Mouse (Mus musculus) right cerebral cortex, postnatal 4 days (tissue): Measurements from ENCODE around the gene Taf5l.
"Not testable (repeated sequence)": the region's sequence is repeated elsewhere in the genome, so short reads cannot be mapped to it uniquely, and the experiment has no call there.

Experiments
- DNase-seq: peaks from one replicate; pipeline ENCODE4 v3.0.0-alpha.2; 2022

Taf5l gene

DNA sequence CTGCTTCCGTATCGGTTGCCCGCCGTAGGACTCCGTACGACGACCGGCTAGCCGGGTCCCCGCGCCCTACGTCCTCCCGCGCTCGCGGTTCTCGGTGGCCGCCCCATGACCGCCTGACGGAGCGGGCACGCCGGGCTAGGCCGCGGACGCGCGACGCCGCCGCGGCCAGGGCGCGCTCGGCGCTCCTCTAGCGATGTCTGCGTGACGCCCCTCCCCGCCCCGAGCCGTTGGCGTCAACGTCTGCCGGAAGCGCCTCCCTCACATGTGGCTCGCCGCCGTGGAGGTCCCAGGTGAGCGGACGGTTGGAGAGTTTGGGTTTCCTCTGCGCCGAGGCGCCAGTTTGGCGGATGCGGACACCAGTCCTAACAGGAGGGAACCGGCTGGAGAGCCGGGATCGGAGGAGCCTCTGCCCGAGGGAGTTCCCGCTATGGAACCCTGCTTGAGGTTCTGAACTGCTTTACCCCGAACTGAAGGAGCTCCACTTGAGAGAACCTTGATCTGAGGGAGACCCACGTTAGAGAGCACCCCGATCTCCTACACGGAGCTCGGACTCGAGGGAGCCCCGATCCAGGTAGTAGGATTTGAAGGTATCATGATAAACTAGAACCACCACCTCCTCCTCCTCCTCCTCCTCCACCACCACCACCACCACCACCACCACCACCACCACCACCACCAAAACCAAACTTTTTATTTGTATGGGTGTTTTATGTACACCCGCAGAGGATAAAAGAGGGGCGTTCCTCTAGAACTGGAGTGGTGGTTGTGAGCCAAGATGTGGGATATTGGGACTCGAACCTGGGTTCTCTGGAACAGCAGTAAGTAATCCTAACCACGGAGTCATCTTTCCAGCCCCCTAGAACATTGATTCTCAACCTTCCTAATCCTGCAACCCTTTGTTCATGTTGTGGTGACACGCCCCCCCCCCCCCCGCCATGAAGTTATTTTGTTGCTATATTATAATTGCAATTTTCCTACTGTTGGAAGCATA, at the start of gene Taf5l, which contains the start of gene Urb2:
TSS of gene Taf5l (minus strand) at position 161 of the 991 bp plus-strand sequence.
TSS of gene Urb2 (plus strand) at position 272 of the 991 bp plus-strand sequence.
- DNase-seq = peak; percentile 88

DNA sequence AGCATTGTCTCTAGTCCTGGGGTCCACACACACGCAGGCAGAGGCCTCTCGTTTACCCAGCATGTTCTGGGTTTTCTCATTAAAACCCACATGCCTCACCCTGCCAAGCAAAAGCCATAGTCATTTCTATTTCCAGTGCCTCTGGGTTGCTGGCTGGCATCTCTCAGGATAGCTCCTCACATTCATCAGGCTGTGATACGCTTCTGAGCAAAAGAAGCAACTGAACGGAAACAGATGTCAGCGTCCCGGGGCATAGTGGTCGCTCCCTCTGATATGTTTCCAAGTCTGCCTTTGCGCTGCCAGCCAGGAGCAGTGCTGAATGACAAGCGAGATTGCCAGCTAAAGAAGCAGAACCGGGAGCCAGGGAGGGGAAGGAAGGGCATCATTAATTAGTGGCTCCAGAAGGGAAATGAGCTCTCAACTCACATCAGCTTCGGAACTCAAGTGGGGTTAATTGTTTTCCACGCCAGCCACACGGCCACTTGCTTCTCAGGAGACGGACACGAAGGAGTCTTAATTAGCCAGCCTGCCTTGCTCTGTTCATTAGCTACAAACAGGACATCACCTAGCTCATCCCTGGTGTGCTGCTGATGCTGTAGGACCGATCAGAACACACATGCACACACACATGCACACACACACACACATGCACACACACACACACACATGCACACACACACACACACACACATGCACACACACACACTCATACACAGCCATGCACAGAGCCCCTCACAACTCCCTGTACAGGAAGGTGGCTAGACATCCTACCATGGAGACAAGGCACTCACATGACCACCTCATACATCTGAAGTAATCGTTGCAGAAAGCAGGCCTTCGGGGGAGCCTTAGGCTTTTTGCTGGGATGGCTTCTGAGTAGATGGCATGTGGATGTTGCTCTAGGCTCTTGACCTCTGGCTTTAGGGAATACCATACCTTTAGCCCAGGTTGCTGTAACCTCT, 49.4 kb upstream of the Taf5l start:
- DNase-seq = peak; percentile 44

DNA sequence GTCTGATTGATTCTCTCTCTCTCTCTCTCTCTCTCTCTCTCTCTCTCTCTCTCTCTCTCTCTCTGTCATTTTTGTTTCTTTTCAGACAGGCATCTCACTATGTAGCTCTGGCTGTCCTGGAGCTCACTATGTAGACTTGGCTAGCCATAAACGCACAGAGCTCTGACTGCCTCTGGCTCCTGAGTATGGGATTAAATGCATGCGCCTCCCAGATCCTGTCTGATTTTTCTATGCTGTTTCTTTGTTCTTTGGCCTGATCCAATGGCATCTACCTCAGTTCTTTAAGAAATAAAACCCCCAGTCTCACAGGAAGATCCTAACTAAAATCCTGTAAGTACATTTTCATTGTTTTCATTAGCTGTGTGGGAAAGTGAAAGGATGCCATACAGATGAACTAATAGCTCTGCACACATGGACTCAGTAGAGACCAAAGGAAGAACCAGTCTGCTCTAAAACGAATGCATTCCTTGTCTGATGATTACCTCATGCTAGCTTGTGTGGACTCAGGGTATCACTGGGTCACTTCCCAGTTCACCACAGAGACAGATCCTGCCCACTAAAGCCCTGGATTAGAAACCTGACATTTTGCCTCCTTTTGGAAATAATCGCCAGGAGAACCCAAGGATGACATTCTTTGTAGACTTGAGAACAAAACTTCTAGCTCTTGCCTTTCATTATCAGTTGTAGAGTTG, 46.0 kb upstream of the Taf5l start:
- no peak for DNase-seq

DNA sequence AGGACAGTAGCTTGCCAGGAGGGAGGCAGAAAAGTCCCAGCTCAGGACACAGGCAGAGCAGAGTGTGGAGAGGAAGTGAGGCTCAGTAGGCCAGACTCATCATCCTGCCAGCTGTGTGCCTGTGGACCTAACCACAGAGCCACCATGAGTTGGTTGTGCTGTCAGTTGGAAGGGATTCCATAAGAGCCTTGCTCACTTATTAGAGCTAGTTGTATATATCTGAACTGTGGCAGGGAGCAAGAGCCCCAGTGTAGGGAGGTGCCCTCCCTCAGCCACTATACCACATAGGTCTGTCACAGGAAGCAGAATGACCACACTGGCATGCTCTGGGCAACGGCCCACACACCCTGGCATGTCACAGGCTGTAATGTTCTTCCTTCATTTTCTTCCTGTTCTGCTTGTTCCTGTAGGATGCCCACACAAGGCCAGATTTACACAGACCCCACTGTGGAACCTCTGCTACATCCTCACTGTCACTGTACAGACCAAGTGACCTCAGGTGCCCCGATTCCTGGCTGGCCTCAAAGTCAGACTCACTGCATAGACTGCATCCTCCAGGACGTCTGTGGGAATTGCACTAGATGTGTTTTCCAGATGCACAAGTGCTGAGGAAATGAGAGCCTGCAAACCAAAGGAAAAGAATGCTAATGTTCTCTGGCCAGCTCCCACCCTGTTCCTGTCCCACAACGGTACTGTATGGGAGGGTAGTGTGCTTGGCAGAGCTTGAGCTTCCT, 45.3 kb upstream of the Taf5l start:
- no peak for DNase-seq

DNA sequence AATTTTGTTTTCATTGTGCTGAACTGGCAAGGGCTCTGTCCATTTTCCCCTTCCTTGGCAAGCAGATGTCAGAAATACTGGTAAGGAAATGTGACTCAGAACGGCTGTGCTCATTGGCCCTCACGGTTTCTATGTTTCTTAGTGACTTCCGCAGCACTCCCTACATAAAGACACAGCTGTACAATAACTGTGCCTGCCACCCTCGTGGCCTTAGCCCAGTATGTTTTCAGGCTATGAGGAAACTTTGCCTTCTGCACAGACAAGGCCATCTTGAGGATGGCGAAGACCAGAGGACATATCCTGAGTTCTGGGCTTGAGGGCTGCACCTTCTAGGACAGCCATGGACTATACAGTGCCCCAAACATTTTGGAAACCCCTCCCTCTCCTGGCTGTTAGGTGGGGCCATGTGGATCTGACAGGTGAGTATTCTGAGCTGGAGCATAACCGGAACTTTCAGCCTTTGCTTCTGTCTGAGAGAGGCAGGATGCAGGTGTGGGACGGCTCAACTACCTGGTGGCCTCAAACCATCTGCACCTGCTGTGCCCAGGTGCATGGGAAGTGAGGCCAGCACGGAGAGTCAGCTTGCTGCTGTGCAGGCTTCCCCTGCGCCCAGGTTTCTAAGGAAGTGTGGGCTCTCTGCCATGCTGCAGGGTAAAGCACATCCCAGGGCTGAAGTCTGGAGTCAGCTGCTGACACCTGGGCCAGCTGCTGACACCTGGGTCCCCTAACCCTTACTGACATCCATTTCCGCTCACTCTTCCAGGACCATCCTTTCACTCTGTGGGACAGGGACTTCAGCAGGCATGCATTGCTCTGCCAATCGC, 35.8 kb upstream of the Taf5l start:
- no peak for DNase-seq

DNA sequence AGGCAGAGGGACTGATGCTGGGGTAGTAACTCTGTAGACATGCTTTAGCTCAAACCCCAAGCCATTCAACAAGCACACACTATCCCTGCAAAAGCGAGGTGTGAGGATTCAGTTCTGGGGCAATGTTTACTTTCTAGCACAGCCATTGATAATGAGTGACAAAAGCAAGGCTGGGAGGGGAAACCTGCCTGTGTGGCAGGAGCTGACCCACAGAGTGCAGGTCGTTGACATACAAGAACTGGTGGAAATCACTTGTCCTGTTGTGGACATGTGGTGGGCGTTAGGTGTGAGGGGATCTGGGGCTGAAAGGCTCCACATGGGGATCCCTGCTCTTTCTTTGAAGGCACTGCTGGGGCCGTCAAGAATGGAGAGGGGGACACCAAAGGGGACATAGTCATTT, 31.4 kb upstream of the Taf5l start:
- DNase-seq = no peak

DNA sequence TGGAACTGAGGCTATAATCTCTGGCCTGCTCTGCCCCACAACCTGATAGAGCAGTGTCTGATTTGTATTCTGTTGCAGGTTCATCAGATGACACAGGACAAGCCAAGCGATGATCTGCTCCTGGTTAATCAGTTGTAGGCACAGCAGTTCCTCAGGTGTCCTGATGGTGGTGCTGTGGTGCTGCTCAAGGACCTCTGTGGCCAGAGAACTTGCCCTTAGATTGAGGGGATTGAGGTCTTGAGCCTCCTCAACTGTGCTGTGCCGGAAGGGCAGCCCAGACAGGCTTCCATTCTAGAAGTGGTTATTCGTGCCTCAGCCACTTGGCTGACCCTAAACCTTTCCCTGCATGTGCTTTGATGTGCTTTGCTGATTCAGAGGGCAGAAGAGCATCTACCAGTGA, 30.9 kb upstream of the Taf5l start:
- DNase-seq = peak; percentile 75

DNA sequence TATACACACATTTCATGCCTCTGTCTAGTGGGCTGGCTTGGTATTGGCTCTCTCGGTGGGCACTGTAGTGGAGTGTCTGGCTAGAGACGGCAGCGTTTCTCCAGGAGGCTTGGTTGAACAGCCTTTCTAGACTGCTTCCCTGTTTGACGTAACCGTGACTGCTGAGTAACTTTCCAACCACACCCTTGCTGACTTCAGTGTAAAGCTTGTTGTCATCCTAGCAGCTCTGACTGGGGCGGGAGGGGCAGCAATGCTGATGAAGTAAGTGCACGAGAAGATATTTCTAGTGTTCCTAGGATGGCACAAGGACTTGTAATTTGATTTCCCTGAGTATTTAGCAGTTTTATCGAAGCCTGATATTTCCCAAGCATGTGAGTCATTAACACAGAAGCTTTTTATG, 24.7 kb upstream of the Taf5l start:
- no peak for DNase-seq

DNA sequence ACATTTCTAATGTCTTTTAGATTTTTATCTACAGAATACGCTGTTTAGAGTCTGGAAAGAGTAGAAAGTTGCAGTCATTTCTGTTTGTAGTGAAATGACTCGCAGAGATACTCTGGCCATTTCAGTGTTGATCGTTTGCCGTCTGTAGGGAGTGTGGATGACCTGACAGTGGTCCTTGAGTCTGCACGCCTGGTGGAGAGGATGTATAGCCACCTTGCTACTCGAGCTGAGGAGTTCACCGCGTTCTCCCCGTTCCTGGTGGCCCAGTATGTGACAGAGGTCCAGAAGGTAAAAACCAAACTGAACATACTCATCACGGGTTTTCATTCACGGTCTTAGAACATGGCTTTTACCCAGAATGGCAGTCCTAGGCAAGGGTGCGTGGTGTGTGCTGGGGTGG, 23.7 kb upstream of the Taf5l start:
- DNase-seq = no peak

DNA sequence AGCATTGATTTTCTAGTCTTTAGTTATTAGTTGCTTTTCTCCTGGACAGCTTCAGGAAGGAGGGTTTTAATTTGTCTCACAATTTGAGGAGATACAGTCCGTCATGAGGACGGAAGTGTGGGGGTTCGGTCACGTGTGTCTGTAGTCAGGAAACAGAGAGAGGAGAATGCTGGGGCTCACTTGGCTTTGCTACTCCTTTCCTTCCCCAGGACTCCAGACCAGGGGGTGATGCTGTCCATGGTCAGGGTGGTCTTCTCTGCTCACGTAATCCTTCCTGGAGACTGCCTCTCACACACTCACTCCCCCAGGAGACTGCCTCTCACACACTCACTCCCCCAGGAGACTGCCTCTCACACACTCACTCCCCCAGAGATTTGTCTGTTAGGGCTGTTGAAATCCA, 23.2 kb upstream of the Taf5l start:
- DNase-seq = no peak

DNA sequence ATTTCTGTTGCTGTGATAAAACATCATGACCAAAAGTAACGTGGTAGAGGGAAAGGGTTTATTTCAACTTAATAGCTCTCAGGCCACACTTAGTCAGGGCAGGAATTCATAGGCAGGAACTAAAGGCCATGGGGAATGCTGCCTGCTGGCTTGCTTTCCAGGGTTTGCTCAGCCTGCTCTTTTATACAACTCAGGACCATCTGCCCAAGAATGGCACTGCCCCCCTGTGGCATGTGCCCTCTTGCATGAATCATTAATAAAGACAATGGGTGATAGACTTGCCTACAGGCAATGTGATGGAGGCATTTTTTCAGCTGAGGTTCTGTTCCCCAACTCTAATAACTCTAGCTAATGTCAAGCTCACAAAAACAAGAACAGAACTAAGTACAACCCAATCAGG, 21.0 kb upstream of the Taf5l start:
- no peak for DNase-seq

DNA sequence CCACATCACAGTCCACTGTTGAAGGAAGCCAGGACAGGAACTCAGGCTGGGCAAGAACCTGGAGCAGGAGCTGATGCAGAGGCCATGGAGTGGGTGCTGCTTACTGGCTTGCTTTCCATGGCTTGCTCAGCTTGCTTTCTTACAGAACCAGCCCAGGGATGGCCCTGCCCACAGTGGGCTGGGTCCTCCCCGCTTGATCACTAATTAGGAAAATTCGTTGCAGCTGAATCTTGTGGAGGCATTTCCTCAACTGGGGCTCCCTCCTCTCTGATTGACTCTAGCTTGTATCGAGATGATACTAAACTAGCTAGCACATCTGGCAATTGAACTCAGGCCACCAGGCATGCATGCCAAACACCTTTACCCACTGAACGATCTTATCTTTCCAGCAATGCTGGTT, 18.2 kb upstream of the Taf5l start:
- no peak for DNase-seq

DNA sequence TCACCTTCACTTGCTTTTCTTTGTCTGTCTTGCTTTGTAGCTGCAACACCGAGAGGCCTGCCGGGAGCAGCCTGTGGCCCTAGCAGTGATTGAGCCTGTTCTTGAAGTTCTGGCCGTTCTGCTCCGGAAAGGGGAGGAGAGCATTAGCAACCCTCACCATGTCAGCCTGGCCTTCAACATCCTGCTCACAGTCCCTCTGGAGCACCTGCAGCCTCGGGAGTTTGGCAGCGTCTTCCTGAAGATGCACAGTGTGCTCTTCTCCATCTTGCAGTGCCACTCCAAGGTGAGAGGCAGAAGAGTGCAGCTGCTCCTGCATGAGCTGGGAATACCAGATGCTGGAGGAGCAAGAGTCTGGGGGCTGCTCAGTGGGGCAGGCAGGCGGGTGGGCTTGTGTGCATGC, 16.9 kb upstream of the Taf5l start:
- DNase-seq = no peak

DNA sequence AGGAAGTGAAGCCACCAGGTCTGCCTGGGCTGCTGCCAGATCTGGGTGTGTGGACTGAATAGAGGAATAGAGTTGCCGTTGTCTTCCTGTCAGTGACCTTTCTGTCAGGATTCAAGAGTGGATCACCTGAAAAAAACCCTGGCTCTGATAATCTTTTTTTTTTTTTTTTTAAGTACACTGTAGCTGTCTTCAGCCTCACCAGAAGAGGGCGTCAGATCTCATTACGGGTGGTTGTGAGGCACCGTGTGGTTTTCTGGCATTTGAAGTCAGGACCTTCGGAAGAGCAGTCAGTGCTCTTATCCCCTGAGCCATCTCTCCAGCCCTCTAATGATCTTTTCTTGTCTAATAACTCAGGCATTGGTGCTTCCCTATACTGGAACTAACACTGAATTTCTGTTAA, 12.2 kb upstream of the Taf5l start:
- no peak for DNase-seq

DNA sequence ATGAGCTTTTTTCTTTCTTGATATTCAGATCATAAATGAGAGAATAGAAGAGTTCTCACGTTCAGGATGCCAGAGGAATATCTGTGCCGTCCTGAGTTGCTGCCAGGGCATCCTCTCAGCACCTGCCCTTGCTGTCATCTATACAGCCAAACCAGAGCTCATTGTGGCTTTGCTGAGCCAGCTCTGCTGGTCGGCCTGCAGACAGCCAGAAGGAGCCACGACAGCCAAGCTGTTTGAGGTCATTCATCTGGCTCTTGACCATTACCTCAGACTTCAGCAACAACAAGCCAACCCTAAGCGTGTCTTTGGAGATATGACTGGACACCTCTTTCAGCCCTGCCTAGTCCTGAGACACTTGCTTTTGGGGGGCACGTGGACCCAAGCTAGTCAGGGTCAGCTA, 6.6 kb upstream of the Taf5l start:
- no peak for DNase-seq

DNA sequence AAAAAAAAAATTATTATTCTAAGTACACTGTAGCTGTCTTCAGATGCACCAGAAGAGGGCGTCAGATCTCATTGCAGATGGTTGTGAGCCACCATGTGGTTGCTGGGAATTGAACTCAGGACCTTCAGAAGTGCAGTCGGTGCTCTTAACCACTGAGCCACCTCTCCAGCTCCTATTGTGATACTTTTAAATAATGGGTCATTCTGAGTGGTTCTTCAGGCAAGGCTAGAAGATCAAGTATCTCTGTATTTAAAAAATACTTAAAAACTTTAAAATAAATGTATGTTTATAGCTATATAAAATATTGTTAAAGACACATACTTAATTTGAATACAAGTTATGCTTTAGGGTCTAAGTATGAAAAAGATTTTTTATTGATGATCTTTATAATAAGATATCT, 5.1 kb upstream of the Taf5l start:
- DNase-seq = not testable (repeated sequence)

DNA sequence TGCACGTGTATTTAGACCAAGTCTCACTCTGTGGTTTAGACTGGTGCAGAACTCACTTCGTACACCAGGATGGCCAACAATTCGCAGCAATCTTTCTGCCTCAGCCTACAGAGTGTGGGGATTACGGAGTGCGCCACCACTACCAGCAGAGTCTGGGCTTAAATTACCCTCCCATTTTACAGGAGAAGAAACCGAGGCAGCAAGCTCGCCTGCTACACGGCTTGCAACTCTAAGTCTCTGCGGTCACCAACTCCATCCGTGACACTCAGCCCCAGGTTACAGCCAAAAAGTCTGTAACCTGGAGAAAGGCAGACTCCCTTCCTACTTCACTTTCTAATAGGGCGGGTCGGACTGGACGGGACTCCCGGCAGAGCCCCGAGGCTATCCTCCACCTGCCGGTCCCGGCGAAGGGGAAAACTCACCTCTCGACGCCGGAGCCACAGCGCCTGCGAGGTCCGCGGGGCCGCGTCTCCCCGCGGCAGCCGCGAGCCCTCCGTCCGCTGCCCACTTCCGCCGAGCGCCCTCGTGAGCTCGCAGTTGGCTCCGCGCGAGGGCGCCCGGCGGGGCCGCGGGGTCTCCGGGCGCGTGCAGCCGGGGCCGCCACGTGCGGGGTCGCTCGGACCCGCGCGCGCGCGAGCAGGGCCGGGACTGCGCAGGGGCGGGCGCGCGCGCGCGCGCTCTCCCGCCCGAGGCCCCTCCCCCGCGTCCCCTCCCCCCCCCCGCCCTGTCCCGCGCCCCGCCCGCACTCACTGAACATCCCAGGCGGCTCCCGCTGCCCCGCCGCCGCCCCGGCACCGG, 559 bp downstream of the Taf5l start:
- DNase-seq = peak; percentile 63

DNA sequence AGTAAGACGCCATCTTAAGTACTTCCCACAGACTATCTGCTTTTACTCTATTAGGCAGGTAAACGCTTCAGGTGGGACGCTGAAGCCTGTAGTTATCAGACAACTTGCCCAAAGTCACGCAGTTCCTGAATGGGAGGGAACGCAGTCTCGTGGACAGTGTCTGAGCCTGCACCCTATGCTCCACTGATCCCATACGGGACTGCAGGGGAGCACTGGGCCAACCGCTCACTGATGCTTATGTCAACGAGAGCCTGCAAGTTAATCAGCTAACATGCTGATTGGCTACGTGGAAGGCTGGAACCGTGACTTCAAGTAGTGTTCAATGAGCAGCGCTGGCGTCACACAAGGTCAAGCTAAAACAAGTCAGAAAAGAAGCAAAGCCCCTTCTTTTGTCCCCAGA, 1.4 kb downstream of the Taf5l start:
- no peak for DNase-seq

DNA sequence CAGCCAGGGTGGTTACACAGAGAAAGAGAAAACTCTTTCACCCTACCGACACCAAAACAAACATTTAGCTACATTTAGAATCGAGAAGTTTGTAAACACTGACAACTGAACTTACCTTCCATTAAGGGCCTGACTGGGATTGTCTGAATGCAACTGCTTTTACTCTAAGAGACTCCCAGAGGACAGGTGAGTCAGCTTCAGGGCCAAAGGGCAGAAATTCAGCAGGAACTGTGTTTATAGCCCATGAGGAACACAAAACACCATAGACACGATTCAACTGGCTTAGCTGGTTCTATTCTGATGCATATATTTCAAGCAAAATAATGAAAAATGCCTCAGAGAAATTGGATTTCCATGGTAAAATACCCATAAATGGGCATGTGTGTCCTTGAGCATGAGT, 6.4 kb downstream of the Taf5l start:
- DNase-seq = no peak

DNA sequence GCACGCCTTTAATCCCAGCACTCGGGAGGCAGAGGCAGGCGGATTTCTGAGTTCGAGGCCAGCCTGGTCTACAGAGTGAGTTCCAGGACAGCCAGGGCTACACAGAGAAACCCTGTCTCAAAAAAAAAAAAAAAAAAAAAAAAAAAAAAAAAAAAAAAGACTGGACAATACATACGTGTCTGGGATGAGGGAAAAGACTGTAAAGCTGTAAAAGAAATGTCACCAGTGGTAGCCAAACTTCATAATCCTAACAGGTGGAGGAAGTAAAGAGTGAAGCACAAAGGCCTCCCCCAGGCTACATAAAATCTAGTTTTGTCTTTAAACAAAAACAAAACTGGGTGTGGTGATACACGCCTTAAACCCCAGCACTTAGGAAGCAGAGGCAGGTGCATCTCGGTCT, 6.9 kb downstream of the Taf5l start:
- not testable (repeated sequence) for DNase-seq
